Mouse (Mus musculus) cortical plate, adult 2 months (tissue): ENCODE measurements at regions not wholly inside any gene's neighbourhood (a gene's known extent, or its start where the extent isn't known, plus 50 kb on each side); places are given as distances from the start of the nearest gene placed in this dataset.

ENCODE experiments used
- CTCF ChIP-seq: fragments of 200-500 bp; IDR thresholded peaks from 2 replicates; pipeline ENCODE4 v1.5.1; 2011; ENCODE audit warnings: mild to moderate bottlenecking, control low read depth, low read length; ENCODE audit not compliant: insufficient read depth; ENCODE audit errors: extremely low read depth
- POLR2A ChIP-seq: fragments of 200-500 bp; IDR thresholded peaks from 2 replicates; pipeline ENCODE4 v1.6.1; 2011; ENCODE audit warnings: mild to moderate bottlenecking, low read length, control low read depth; ENCODE audit not compliant: insufficient read depth; ENCODE audit errors: extremely low read depth

- TF ChIP-seq CTCF (no peak), POLR2A (no peak)
Measured at GRCm38 (mm10) chr3:143188931-143189330, 307.1 kb upstream of the Pkn2 start.
